Mouse (Mus musculus) kidney, adult 2 months (tissue): ENCODE results near the gene Ppp4r1. TPM values are rescaled to one million over a fixed set of nuclear protein-coding genes. Genes with fewer than 3 reads are reported as not detected.

Source experiments
- DNase-seq: peaks from one replicate; pipeline ENCODE4 v3.0.0; 2021
- H3K27ac ChIP-seq: fragments of 200-500 bp; 2 replicates; pipeline ENCODE4 v1.5.1; 2012; ENCODE audit warnings: low read depth, low read length, control low read depth, inconsistent platforms; ENCODE audit not compliant: insufficient read depth
- H3K27me3 ChIP-seq: fragments of 200-500 bp; replicated peaks from 2 replicates; pipeline ENCODE4 v1.6.1; 2012; ENCODE audit warnings: mild to moderate bottlenecking, moderate library complexity, low read length, inconsistent platforms; ENCODE audit not compliant: control insufficient read depth, insufficient read depth
- H3K36me3 ChIP-seq: fragments of 200-500 bp; 2 replicates; pipeline ENCODE4 v1.6.1; 2012; ENCODE audit warnings: mild to moderate bottlenecking, moderate library complexity, low read length, inconsistent platforms; ENCODE audit not compliant: control insufficient read depth, insufficient read depth
- H3K4me1 ChIP-seq: fragments of 200-500 bp; 2 replicates; pipeline ENCODE4 v1.6.1; 2011; ENCODE audit warnings: low read length; ENCODE audit not compliant: control insufficient read depth, insufficient read depth
- H3K4me3 ChIP-seq: fragments of 200-500 bp; 2 replicates; pipeline ENCODE4 v1.5.1; 2011; ENCODE audit warnings: mild to moderate bottlenecking, low read depth, low read length, control low read depth; ENCODE audit not compliant: insufficient read depth
- CTCF ChIP-seq: fragments of 200-500 bp; conservative IDR thresholded peaks from 2 replicates; pipeline ENCODE4 v1.5.1; 2011; ENCODE audit warnings: low read depth, mild to moderate bottlenecking, control low read depth, low read length, moderate library complexity, mixed read lengths; ENCODE audit not compliant: insufficient read depth, insufficient read length
- POLR2A ChIP-seq: fragments of 200-500 bp; IDR thresholded peaks from one replicate; pipeline ENCODE4 v1.6.1; 2011; ENCODE audit warnings: low read depth, low read length, control low read depth
- WGBS: fragments of 180-500 bp; shearing (Covaris S2); methylation state at CpG from one replicate; pipeline ENCODE4 v1.1.7; 2018; 5-methylcytosine and 5-hydroxymethylcytosine counted together
- polyA plus RNA-seq: library from polyadenylated mRNA; depleted of rRNA; stranded (reverse); fragments of >200 nt; gene quantifications from 2 replicates; pipeline ENCODE4 v1.2.3, GENCODE M21; 2012

The Ppp4r1 gene
- polyA plus RNA-seq, 1 experiment: 34.3 TPM

DNA sequence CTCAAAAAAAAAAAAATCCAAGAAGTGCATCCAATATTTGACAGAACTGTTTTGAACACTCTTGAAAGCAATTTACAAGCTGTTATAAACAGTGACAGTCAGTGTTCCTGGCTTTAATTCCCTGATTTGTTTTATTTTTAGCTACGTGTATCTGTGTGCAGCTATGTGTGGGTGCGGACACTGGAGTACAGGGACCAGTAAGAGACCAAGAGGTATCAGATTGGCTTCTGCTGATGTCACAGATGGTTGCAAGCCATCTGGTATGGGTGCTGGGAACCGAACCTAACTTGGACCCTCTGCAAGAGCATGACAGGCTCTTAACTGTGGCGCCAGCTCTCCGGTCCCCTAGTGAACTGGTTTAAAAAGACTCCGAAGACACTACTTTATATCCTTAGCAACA is 29.2 kb upstream of the Ppp4r1 start:
- Histone ChIP-seq H3K27me3 (no peaks in the 10 kb centered on the region), H3K36me3 (no peaks in the 10 kb centered on the region), H3K4me3 (no peak overlapping the region), H3K4me1 (no peaks in the 10 kb centered on the region), H3K27ac (no peak overlapping the region)
- TF ChIP-seq POLR2A (no peak), CTCF (no peak)
- WGBS: 95% methylated on average over 6 of the region's 6 CpGs
- DNase-seq: no peak

DNA sequence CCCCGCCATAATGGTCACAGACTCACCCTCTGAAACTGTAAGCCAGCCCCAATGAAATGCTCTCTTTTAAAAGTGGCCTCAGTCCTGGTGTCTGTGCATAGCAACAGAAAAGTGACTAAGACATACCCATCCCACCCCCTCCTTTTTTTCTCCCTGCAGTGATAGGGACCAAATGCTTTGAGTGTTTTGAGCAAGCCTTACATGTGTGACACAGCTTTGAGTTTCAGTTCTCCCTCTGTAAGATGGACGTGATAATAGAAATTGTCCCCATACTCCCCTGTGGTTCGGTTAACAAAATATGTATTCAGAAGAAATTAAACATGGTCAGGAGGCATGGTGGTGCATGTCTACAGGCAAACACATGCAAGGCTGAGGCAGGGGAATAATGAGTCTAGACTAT is 26.5 kb upstream of the Ppp4r1 start:
- Histone ChIP-seq H3K27me3 (no peaks in the 10 kb centered on the region), H3K27ac (no peak overlapping the region), H3K4me1 (no peaks in the 10 kb centered on the region), H3K4me3 (no peak overlapping the region), H3K36me3 (no peaks in the 10 kb centered on the region)
- no peak for TF ChIP-seq CTCF
- WGBS: 93% methylated on average over 3 of the region's 3 CpGs
- no peak for DNase-seq

DNA sequence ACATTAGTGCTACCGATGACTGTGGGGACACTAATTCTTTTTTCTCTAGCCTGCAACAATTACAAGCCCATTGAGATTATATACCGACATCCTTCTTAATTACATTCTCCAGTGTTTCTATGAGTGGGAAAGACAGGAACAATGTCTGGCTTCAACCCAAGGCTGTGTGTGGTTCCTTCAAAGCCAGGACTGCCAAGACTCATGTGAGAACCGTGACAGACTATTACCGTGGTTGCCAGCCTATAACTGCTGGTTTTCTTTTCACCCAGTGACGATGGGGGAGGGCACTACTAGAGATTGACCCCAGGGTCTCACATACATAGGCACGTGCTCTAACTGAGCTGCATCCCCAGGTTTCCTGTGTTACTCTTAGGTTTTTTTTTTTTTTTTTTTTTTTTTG is 25.2 kb upstream of the Ppp4r1 start:
- 60% methylated on average over 6 of the region's 6 CpGs for WGBS
- no peak for DNase-seq
- Histone ChIP-seq H3K27ac (no peak overlapping the region), H3K4me3 (no peak overlapping the region), H3K27me3 (no peaks in the 10 kb centered on the region), H3K4me1 (no peaks in the 10 kb centered on the region), H3K36me3 (no peaks in the 10 kb centered on the region)
- no peak for TF ChIP-seq CTCF
- TF ChIP-seq POLR2A: no peak

DNA sequence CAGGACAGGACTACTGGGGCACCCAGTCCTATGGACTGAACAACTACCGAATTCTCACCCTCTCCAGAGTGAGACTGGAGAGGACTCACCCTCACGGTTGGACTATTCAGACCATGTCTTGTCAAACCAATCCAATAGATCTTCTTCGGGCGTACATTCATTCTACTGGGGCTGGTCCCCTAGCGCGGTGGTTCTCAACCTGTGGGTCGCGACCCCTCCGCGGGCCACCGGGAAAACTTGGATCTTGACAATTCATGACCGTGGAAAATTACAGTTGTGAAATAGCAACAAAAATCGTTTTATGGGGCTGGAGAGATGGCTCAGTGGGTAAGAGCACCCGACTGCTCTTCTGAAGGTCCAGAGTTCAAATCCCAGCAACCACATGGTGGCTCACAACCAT is 19.2 kb upstream of the Ppp4r1 start:
- Histone ChIP-seq H3K27ac (no peak overlapping the region), H3K4me3 (no peak overlapping the region), H3K27me3 (no peaks in the 10 kb centered on the region), H3K4me1 (no peaks in the 10 kb centered on the region), H3K36me3 (no peaks in the 10 kb centered on the region)
- WGBS: 96% methylated on average over 14 of the region's 14 CpGs
- TF ChIP-seq POLR2A (no peak), CTCF (no peak)
- DNase-seq: no peak

DNA sequence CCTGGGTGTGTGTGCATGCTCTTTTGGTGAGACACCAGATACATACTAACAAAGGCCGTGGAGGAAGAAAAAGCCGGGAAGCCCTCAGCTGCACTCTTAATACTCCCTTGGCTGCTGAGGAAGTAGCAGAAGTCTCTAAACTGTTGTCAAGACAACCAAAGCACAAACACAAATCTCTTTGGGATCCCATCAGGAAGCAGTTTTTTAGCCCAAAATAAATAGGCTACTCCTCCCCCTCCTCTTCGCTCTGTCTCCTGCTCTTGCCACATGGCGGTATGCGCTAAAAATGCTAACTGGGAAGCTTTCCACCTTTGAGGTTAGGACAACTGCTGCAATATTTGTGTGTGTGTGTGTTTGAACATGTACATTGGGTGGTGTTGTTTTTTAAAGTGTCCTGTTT is 13.9 kb upstream of the Ppp4r1 start:
- peak; percentile 54 for DNase-seq
- H3K27ac ChIP-seq: no peak overlapping the region
- 0 out of 2 replicates have a peak, but pooled peaks cover 2% of the 10 kb centered on the region for H3K4me1 ChIP-seq
- WGBS: 60% methylated on average over 5 of the region's 5 CpGs
- no peak for TF ChIP-seq CTCF
- no peak for TF ChIP-seq POLR2A
- no peaks in the 10 kb centered on the region for H3K36me3 ChIP-seq
- no peaks in the 10 kb centered on the region for H3K27me3 ChIP-seq
- H3K4me3 ChIP-seq: no peak overlapping the region

DNA sequence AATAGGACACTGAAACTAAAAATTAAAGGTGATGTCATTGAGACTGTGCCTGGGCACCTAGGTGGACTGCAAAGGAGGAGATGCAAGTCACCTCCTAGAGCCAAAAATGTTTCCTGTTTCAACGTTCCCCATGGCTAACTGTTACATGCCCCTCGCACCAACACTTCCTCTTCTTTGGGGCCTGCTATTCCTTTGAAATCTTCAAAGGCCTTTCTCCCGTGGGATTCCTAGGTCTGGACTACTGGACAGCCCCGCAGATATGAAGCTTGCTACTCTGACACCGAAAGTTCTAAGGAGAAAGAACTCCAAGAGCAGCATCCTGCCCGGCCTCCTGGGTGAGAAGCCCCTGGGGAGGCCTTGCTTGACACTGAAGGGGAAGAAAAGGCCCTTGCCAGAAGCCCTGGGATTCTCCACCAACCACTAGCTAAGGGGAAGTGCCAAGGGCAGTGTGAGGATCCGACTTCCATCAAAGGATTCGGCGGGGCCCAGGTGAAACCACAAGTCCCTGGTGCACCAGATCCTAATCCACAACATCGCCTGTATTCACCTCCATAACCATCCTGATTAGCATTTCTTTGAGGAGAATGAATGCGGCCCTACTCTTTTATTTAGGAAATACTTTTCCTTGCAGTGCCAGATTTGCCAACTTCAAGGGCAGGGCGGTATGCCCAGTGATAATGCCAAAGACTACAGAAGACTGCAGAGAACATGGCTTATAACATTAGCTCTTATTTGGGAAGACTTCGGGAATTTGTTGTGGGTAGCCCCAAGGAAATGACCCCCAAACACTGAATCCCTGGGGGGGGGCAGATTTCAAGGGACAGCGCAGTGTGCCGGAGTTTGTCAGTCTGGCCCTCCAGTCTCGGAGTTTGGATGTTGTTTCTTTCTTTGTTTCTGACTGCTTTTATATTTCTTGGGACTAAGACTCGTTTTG is 11.1 kb upstream of the Ppp4r1 start:
- peak; percentile 19 for DNase-seq
- 51% methylated on average over 17 of the region's 17 CpGs for WGBS
- Histone ChIP-seq H3K27ac (no peak overlapping the region), H3K4me3 (peak overlapping the region; percentile 58; the same call in 1 of the 2 replicates), H3K4me1 (0 out of 2 replicates have a peak, but pooled peaks cover 2% of the 10 kb centered on the region), H3K36me3 (no peaks in the 10 kb centered on the region), H3K27me3 (no peaks in the 10 kb centered on the region)
- no peak for TF ChIP-seq POLR2A
- no peak for TF ChIP-seq CTCF
